Comparison of ENCODE assay signal across 16 mouse cellular contexts in genomic region chr16:95279015-95279414, GRCm38 (mm10). TPM values are rescaled to one million over a fixed set of nuclear protein-coding genes. Genes with fewer than 3 reads are reported as not detected.
DNase-seq lines count a peak whose midpoint lies in the region; ATAC-seq and TF ChIP-seq lines count a peak whose summit lies in the region.
"Had no signal": no experiment of that assay in that cellular context is flagged by ENCODE, and none has a peak within 500 bp of the region (broad histone marks: within the 10 kb centered on the region; RNA-seq: fewer than 3 reads in every experiment).

No protein-coding gene starts in this region.

- H3K36me3 ChIP-seq in heart, embryonic 15.5 days, result no peaks in the 10 kb centered on the region
- no peaks in the 10 kb centered on the region for H3K36me3 ChIP-seq in lung, embryonic 16.5 days (ENCODE audit: control insufficient read depth, insufficient read depth, low read length)
- H3K36me3 ChIP-seq in heart, postnatal 0 days (replicated peaks; ENCODE audit: control insufficient read depth, insufficient read depth, low read length), result no peaks in the 10 kb centered on the region
- H3K36me3 ChIP-seq: hindbrain, embryonic 15.5 days; midbrain, embryonic 13.5 days had no signal

- TF ChIP-seq POLR2A in lung, adult 2 months (IDR thresholded peaks at IDR 0.05; ENCODE audit: borderline replicate concordance, extremely low read depth, low read depth, low read length), result no peak

- intact Hi-C loops in heart, postnatal 25 days (cut with DNase I), result no loop called here

- no peak overlapping the region for H3K4me3 ChIP-seq in heart, embryonic 15.5 days
- no peak overlapping the region for H3K4me3 ChIP-seq in lung, embryonic 16.5 days (ENCODE audit: low read length)
- H3K4me3 ChIP-seq in lung, adult 2 months (replicated peaks; ENCODE audit: extremely low read depth, low read depth, low read length), result no peak overlapping the region
- H3K4me3 ChIP-seq in heart, postnatal 0 days (ENCODE audit: low read depth, low read length), result no peak overlapping the region
- H3K4me3 ChIP-seq: hindbrain, embryonic 15.5 days; midbrain, embryonic 13.5 days had no signal

- H3K27me3 ChIP-seq in heart, embryonic 15.5 days, result no peaks in the 10 kb centered on the region
- no peaks in the 10 kb centered on the region for H3K27me3 ChIP-seq in lung, embryonic 16.5 days (ENCODE audit: control insufficient read depth, insufficient read depth, low read depth, low read length)
- no peaks in the 10 kb centered on the region for H3K27me3 ChIP-seq in heart, postnatal 0 days (ENCODE audit: control insufficient read depth, insufficient read depth, low read length)
- H3K27me3 ChIP-seq: hindbrain, embryonic 15.5 days; midbrain, embryonic 13.5 days had no signal

- H3K9me3 ChIP-seq in heart, embryonic 15.5 days (replicated peaks), result no peaks in the 10 kb centered on the region
- H3K9me3 ChIP-seq in lung, embryonic 16.5 days (ENCODE audit: control insufficient read depth, low read length), result no peaks in the 10 kb centered on the region
- H3K9me3 ChIP-seq in heart, postnatal 0 days (replicated peaks; ENCODE audit: control insufficient read depth, low read length), result no peaks in the 10 kb centered on the region
- H3K9me3 ChIP-seq: hindbrain, embryonic 15.5 days; midbrain, embryonic 13.5 days had no signal

- no peak for TF ChIP-seq CTCF in lung, adult 2 months (IDR thresholded peaks at IDR 0.05; ENCODE audit: insufficient read depth, low read length)
- TF ChIP-seq CTCF in heart, postnatal 0 days (IDR thresholded peaks at IDR 0.05; ENCODE audit: low read depth), result no peak

- WGBS in heart, embryonic 15.5 days, result 40% methylated on average over 3 of the region's 3 CpGs
- WGBS in lung, embryonic 16.5 days, result 30% methylated on average over 3 of the region's 3 CpGs
- WGBS in lung, adult 2 months, result 38% methylated on average over 3 of the region's 3 CpGs
- WGBS in heart, postnatal 0 days, result 26% methylated on average over 3 of the region's 3 CpGs

- H3K4me1 ChIP-seq in heart, embryonic 15.5 days (replicated peaks), result no peaks in the 10 kb centered on the region; the same call in 1 of the 2 replicates
- H3K4me1 ChIP-seq in lung, embryonic 16.5 days (replicated peaks; ENCODE audit: control insufficient read depth, insufficient read depth, low read length), result 0 out of 2 replicates have a peak, but pooled peaks cover 6% of the 10 kb centered on the region
- H3K4me1 ChIP-seq in lung, adult 2 months (ENCODE audit: control insufficient read depth, insufficient read depth, low read length), result no peaks in the 10 kb centered on the region; the same call in 1 of the 2 replicates
- no peaks in the 10 kb centered on the region; the same call in 1 of the 2 replicates for H3K4me1 ChIP-seq in heart, postnatal 0 days (ENCODE audit: control insufficient read depth, insufficient read depth)
- H3K4me1 ChIP-seq: hindbrain, embryonic 15.5 days; midbrain, embryonic 13.5 days had no signal

- TF ChIP-seq EP300 in heart, postnatal 0 days (IDR thresholded peaks at IDR 0.05; ENCODE audit: low read depth), result no peak

- no peak overlapping the region for H3K4me2 ChIP-seq in heart, embryonic 15.5 days
- H3K4me2 ChIP-seq in lung, embryonic 16.5 days (ENCODE audit: low read depth, low read length), result no peak overlapping the region
- no peak overlapping the region for H3K4me2 ChIP-seq in heart, postnatal 0 days (ENCODE audit: low read depth, low read length)
- H3K4me2 ChIP-seq: hindbrain, embryonic 15.5 days; midbrain, embryonic 13.5 days had no signal

- peak; percentile 38 for ATAC-seq in heart, embryonic 15.5 days (replicated peaks; ENCODE audit: insufficient number of reproducible peaks, insufficient read depth, low FRiP score, low read depth)
- ATAC-seq in lung, embryonic 16.5 days (ENCODE audit: low read depth), result peak; percentile 77
- no peak; the same call in 1 of the 2 replicates for ATAC-seq in heart, postnatal 0 days (ENCODE audit: insufficient read depth, low read depth)
- ATAC-seq: intestine, postnatal 0 days; liver, postnatal 0 days; midbrain, embryonic 13.5 days had no signal

- H3K9ac ChIP-seq in heart, embryonic 15.5 days, result no peak overlapping the region
- no peak overlapping the region for H3K9ac ChIP-seq in lung, embryonic 16.5 days (ENCODE audit: low read length)
- no peak overlapping the region for H3K9ac ChIP-seq in heart, postnatal 0 days (replicated peaks; ENCODE audit: low read depth, low read length)
- H3K9ac ChIP-seq: hindbrain, embryonic 15.5 days; liver, postnatal 0 days; midbrain, embryonic 13.5 days had no signal

- H3K27ac ChIP-seq in heart, embryonic 15.5 days, result peak overlapping the region; percentile 53
- H3K27ac ChIP-seq in lung, embryonic 16.5 days (ENCODE audit: low read length), result no peak overlapping the region
- H3K27ac ChIP-seq in heart, postnatal 0 days (ENCODE audit: low read depth), result peak overlapping the region; percentile 30; the same call in 1 of the 2 replicates
- H3K27ac ChIP-seq: hindbrain, embryonic 15.5 days; midbrain, embryonic 13.5 days had no signal

- no peak for DNase-seq in heart, postnatal 25 days (ENCODE audit: low spot score)
- DNase-seq in lung, adult 2 months, result no peak
- DNase-seq in brain, adult 2 months (ENCODE audit: low read depth, low spot score), result peak; percentile 25
- DNase-seq in heart, postnatal 0 days (ENCODE audit: low spot score), result no peak
- DNase-seq in cerebellum, postnatal 10 days, result no peak
- no peak for DNase-seq in left cerebral cortex, adult 11 months (ENCODE audit: low spot score)
- DNase-seq: adrenal gland, postnatal 36 days; cerebellum, postnatal 25 days; liver, postnatal 0 days; spleen, adult 18-20 months; thymus, postnatal 4 days had no signal

RNA-seq across cellular contexts. Expression of gene Kcnj15, which starts 21.7 kb away (rescaled TPM):
- polyA plus RNA-seq in heart, embryonic 15.5 days (2015; fragmentation: Nextera tagmentation; extraction: Ambion mirVana), result 3.4 and 3.8 TPM in 2 replicates
- total RNA-seq in heart, postnatal 25 days (2021), result 1 to 10 TPM; 1.2 to 1.6 TPM
- 4.0 and 4.3 TPM in 2 replicates for polyA plus RNA-seq in lung, embryonic 16.5 days (2015; fragmentation: Nextera tagmentation; extraction: Ambion mirVana)
- 27.5 and 34.3 TPM in 2 replicates for polyA plus RNA-seq in lung, adult 2 months (2012; rRNA removed)
- 1.0 and 1.9 TPM in 2 replicates for total RNA-seq in heart, postnatal 0 days (2014; rRNA removed; ENCODE audit: low replicate concordance)
- polyA plus RNA-seq in heart, postnatal 0 days (2015; fragmentation: Nextera tagmentation; extraction: Ambion mirVana), result 0.79 and 0.86 TPM in 2 replicates
